ENCODE assay signal across 13 mouse cellular contexts in the genomic region with DNA sequence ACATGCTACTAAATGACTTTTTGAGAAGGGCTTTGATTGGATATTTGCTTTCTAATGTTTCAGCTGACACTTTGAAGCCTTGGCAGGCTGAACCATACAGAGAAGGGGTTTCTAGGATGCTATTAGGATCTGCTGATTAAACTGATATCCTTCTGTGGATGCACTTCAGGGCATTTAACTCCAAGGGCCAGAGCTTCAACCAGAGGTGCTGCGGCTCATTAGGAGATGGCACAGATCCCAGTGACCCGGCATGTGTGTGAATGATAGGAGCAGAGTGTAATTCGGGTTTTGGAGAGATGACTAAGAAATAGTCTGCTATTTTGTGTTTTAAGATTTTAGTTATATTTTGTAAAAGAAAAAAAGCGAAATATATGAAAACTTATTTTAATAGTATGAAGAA. TPM values are rescaled to one million over a fixed set of nuclear protein-coding genes. Genes with fewer than 3 reads are reported as not detected.
DNase-seq lines count a peak whose midpoint lies in the region; ATAC-seq lines count a peak whose summit lies in the region.
"Had no signal": no experiment of that assay in that cellular context is flagged by ENCODE, and none has a peak within 500 bp of the region (broad histone marks: within the 10 kb centered on the region; RNA-seq: fewer than 3 reads in every experiment).

No protein-coding gene starts in this region.

- peak; percentile 66 for DNase-seq in retina, postnatal 1 day
- DNase-seq in retina, embryonic 14.5 days (ENCODE audit: low spot score), result no peak
- DNase-seq in hindbrain, embryonic 11.5 days (ENCODE audit: low spot score), result no peak
- DNase-seq in thymus, postnatal 4 days, result no peak
- DNase-seq in lung, postnatal 14 days, result no peak
- DNase-seq in frontal cortex, adult 2 months (ENCODE audit: extremely low spot score in 1 of 2, low spot score in 1 of 2), result no peak
- DNase-seq in urinary bladder, postnatal 25 days (ENCODE audit: low spot score), result no peak
- DNase-seq: adrenal gland, postnatal 36 days; heart, postnatal 36 days; kidney, adult 2 months; liver; lung, adult 2 months had no signal

- no peak overlapping the region for H3K4me3 ChIP-seq in hindbrain, embryonic 11.5 days (ENCODE audit: low read depth, low read length)
- peak overlapping the region; percentile 93 for H3K4me3 ChIP-seq in midbrain, embryonic 13.5 days (replicated peaks)

- no peak for ATAC-seq in hindbrain, embryonic 11.5 days (ENCODE audit: low FRiP score)
- no peak for ATAC-seq in midbrain, embryonic 13.5 days

- no peaks in the 10 kb centered on the region for H3K27me3 ChIP-seq in hindbrain, embryonic 11.5 days (ENCODE audit: control insufficient read depth, insufficient read depth, low read length)
- H3K27me3 ChIP-seq in midbrain, embryonic 13.5 days, result no peaks in the 10 kb centered on the region

- H3K27ac ChIP-seq in hindbrain, embryonic 11.5 days (ENCODE audit: low read depth, low read length), result no peak overlapping the region
- no peak overlapping the region for H3K27ac ChIP-seq in midbrain, embryonic 13.5 days

- H3K36me3 ChIP-seq in hindbrain, embryonic 11.5 days (ENCODE audit: control insufficient read depth, insufficient read depth, low read length), result no peaks in the 10 kb centered on the region
- peaks cover 10% of the 10 kb centered on the region for H3K36me3 ChIP-seq in midbrain, embryonic 13.5 days

- 0 out of 2 replicates have a peak, but pooled peaks cover 2% of the 10 kb centered on the region for H3K4me1 ChIP-seq in hindbrain, embryonic 11.5 days (replicated peaks; ENCODE audit: control insufficient read depth, insufficient read depth, low read length)
- peaks cover 81% of the 10 kb centered on the region for H3K4me1 ChIP-seq in midbrain, embryonic 13.5 days (replicated peaks)

- peak overlapping the region; percentile 3 for H3K4me2 ChIP-seq in hindbrain, embryonic 11.5 days (replicated peaks; ENCODE audit: low read depth, low read length)
- peak overlapping the region; percentile 89 for H3K4me2 ChIP-seq in midbrain, embryonic 13.5 days (replicated peaks)

- 84% methylated on average over 4 of the region's 4 CpGs for WGBS in hindbrain, embryonic 11.5 days
- WGBS in midbrain, embryonic 13.5 days, result 62% methylated on average over 4 of the region's 4 CpGs

- no peaks in the 10 kb centered on the region for H3K9me3 ChIP-seq in hindbrain, embryonic 11.5 days (ENCODE audit: control insufficient read depth, low read length)
- H3K9me3 ChIP-seq in midbrain, embryonic 13.5 days, result no peaks in the 10 kb centered on the region

- no peak overlapping the region for H3K9ac ChIP-seq in hindbrain, embryonic 11.5 days (ENCODE audit: low read depth, low read length)
- H3K9ac ChIP-seq in midbrain, embryonic 13.5 days (replicated peaks), result peak overlapping the region; percentile 55

RNA-seq across cellular contexts. Expression of a gene that starts 8.6 kb away (rescaled TPM):
- 12.0 and 12.6 TPM in 2 replicates for polyA plus RNA-seq in hindbrain, embryonic 11.5 days (2014; fragmentation: Nextera tagmentation; extraction: Ambion mirVana)
- polyA plus RNA-seq in midbrain, embryonic 13.5 days (2015; fragmentation: Nextera tagmentation; extraction: Ambion mirVana), result 27.2 and 30.8 TPM in 2 replicates
- 22.4 and 23.0 TPM in 2 replicates for polyA plus RNA-seq in frontal cortex, adult 2 months (2012; rRNA removed)
